Mouse (Mus musculus) liver, postnatal 0 days (tissue): Measurements from ENCODE around the gene Nsmce4a.
"Not testable (repeated sequence)": the region's sequence is repeated elsewhere in the genome, so short reads cannot be mapped to it uniquely, and the experiment has no call there.

ENCODE experiments used
- CTCF ChIP-seq: sonication (generic); IDR thresholded peaks from 2 replicates; pipeline ENCODE4 v1.5.1; 2016; ENCODE audit warnings: antibody characterized with exemption, low read depth
- EP300 ChIP-seq: IDR thresholded peaks from 2 replicates; pipeline ENCODE4 v1.6.1; 2016; ENCODE audit warnings: antibody characterized with exemption, low read depth, mild to moderate bottlenecking

GRCm38 (mm10) chr7:130596079-130596855 lies 23.3 kb upstream of the Nsmce4a start:
- not testable (repeated sequence) for TF ChIP-seq CTCF, EP300
